Mouse (Mus musculus) kidney, postnatal 0 days (tissue): ENCODE measurements around the gene Gm47955. TPM values are rescaled to one million over a fixed set of nuclear protein-coding genes. Genes with fewer than 3 reads are reported as not detected.
"Not testable (repeated sequence)": the region's sequence is repeated elsewhere in the genome, so short reads cannot be mapped to it uniquely, and the experiment has no call there.

ENCODE experiments used
- ATAC-seq: fragments of 200-750 bp; cut with Nextera tagmentation; replicated peaks from 2 replicates; pipeline ENCODE4 v1.8.0; 2017; ENCODE audit warnings: low read depth, moderate number of reproducible peaks, moderate TSS enrichment, moderate library complexity; ENCODE audit not compliant: low FRiP score
- DNase-seq: peaks from one replicate; pipeline ENCODE4 v3.0.0-alpha.2; 2016; ENCODE audit warnings: low spot score
- H3K27ac ChIP-seq: fragments of 300-500 bp; sonication (generic); 2 replicates; pipeline ENCODE4 v1.5.1; 2014; ENCODE audit warnings: mild to moderate bottlenecking
- H3K27me3 ChIP-seq: fragments of 300-500 bp; sonication (generic); 2 replicates; pipeline ENCODE4 v1.6.1; 2014; ENCODE audit warnings: low read length, mixed read lengths; ENCODE audit not compliant: insufficient read depth
- H3K36me3 ChIP-seq: fragments of 300-500 bp; sonication (generic); 2 replicates; pipeline ENCODE4 v1.6.1; 2014; ENCODE audit warnings: low read length, mixed read lengths; ENCODE audit not compliant: insufficient read depth
- H3K4me1 ChIP-seq: fragments of 300-500 bp; sonication (generic); replicated peaks from 2 replicates; pipeline ENCODE4 v1.6.1; 2014; ENCODE audit warnings: antibody characterized with exemption, low read length, mixed read lengths; ENCODE audit not compliant: insufficient read depth
- H3K4me2 ChIP-seq: fragments of 300-500 bp; sonication (generic); 2 replicates; pipeline ENCODE4 v1.6.1; 2014; ENCODE audit warnings: mild to moderate bottlenecking, low read length, moderate library complexity, mixed read lengths
- H3K4me3 ChIP-seq: fragments of 300-500 bp; sonication (generic); replicated peaks from 2 replicates; pipeline ENCODE4 v1.5.1; 2014; ENCODE audit warnings: low read depth, low read length
- H3K9ac ChIP-seq: fragments of 300-500 bp; sonication (generic); 2 replicates; pipeline ENCODE4 v1.6.1; 2014; ENCODE audit warnings: low read depth, low read length
- H3K9me3 ChIP-seq: fragments of 300-500 bp; sonication (generic); replicated peaks from 2 replicates; pipeline ENCODE4 v1.6.1; 2016; ENCODE audit warnings: low read length, inconsistent platforms, mixed read lengths
- CTCF ChIP-seq: IDR thresholded peaks from 2 replicates; pipeline ENCODE4 v1.5.1; 2016; ENCODE audit warnings: antibody characterized with exemption, low read depth, mild to moderate bottlenecking, moderate library complexity
- WGBS: fragments of 180-500 bp; shearing (Covaris S2); extraction: QIAGEN DNeasy Blood & Tissue Kit; methylation state at CpG from one replicate; pipeline ENCODE4 v1.1.7; 2014; 5-methylcytosine and 5-hydroxymethylcytosine counted together
- polyA plus RNA-seq: library from polyadenylated mRNA; unstranded; fragments of >200 nt; fragmentation: Nextera tagmentation; extraction: Ambion mirVana; gene quantifications from 2 replicates; pipeline ENCODE4 v1.2.1, GENCODE M21; 2015

The Gm47955 gene
- polyA plus RNA-seq, 1 experiment from 2014 or later = not detected

GRCm38 (mm10) chr1:82992093-82992492 lies 32.0 kb downstream of the Gm47955 start:
- H3K4me1 ChIP-seq = no peaks in the 10 kb centered on the region
- DNase-seq = peak; percentile 27
- no peaks in the 10 kb centered on the region for H3K27me3 ChIP-seq
- TF ChIP-seq CTCF = no peak
- WGBS = 56% methylated on average over 6 of the region's 6 CpGs
- no peaks in the 10 kb centered on the region for H3K36me3 ChIP-seq
- H3K27ac ChIP-seq = peak overlapping the region; percentile 13; the same call in 1 of the 2 replicates
- no peak overlapping the region for H3K9ac ChIP-seq
- H3K4me2 ChIP-seq = no peak overlapping the region
- no peak overlapping the region for H3K4me3 ChIP-seq
- peak; percentile 69; the same call in 1 of the 2 replicates for ATAC-seq
- H3K9me3 ChIP-seq = no peaks in the 10 kb centered on the region

GRCm38 (mm10) chr1:82993947-82994346 lies 33.9 kb downstream of the Gm47955 start:
- Histone ChIP-seq H3K9me3 (no peaks in the 10 kb centered on the region), H3K9ac (no peak overlapping the region), H3K36me3 (no peaks in the 10 kb centered on the region), H3K4me1 (no peaks in the 10 kb centered on the region), H3K4me3 (no peak overlapping the region), H3K27ac (no peak overlapping the region), H3K27me3 (no peaks in the 10 kb centered on the region), H3K4me2 (no peak overlapping the region)
- DNase-seq (no peak), ATAC-seq (no peak)
- 80% methylated on average over 3 of the region's 3 CpGs for WGBS
- no peak for TF ChIP-seq CTCF

GRCm38 (mm10) chr1:83000306-83000705 lies 40.2 kb downstream of the Gm47955 start, which contains the start of gene Gm47959:
Gene Gm47959, plus strand, starts transcription at chr1:83000548.
- 99% methylated on average over 8 of the region's 9 CpGs for WGBS

GRCm38 (mm10) chr1:83006218-83007179 lies 46.4 kb downstream of the Gm47955 start:
- no peak for DNase-seq
- no peak for ATAC-seq
- Histone ChIP-seq H3K36me3 (no peaks in the 10 kb centered on the region), H3K4me2 (no peak overlapping the region), H3K4me1 (no peaks in the 10 kb centered on the region), H3K27ac (no peak overlapping the region), H3K9me3 (no peaks in the 10 kb centered on the region), H3K4me3 (no peak overlapping the region), H3K27me3 (no peaks in the 10 kb centered on the region), H3K9ac (no peak overlapping the region)
- WGBS = 82% methylated on average over 8 of the region's 8 CpGs
- TF ChIP-seq CTCF = no peak

More at GRCm38 (mm10) chr1:83000306-83000705, 40.2 kb downstream of the Gm47955 start, which contains the start of gene Gm47959:
- not testable (repeated sequence) for H3K27me3 ChIP-seq, ATAC-seq, H3K36me3 ChIP-seq, H3K9ac ChIP-seq, H3K27ac ChIP-seq, H3K4me1 ChIP-seq, H3K9me3 ChIP-seq, H3K4me3 ChIP-seq, DNase-seq, H3K4me2 ChIP-seq

- Histone ChIP-seq H3K4me1 (no peaks in the 10 kb centered on the region), H3K9ac (no peak overlapping the region), H3K27ac (no peak overlapping the region), H3K27me3 (no peaks in the 10 kb centered on the region), H3K4me3 (no peak overlapping the region), H3K36me3 (no peaks in the 10 kb centered on the region), H3K4me2 (no peak overlapping the region), H3K9me3 (no peaks in the 10 kb centered on the region)
- ATAC-seq (no peak), DNase-seq (no peak)
- TF ChIP-seq CTCF = no peak
- 60% methylated on average over 6 of the region's 6 CpGs for WGBS
These were observed 47.4 kb downstream of the Gm47955 start for GRCm38 (mm10) chr1:83007471-83007870.

Other genes with a start within 250 kb of the Gm47955 start
- 268 and 273 TPM in 2 replicates for gene Mff, start 235.4 kb upstream of the Gm47955 start, polyA plus RNA-seq
- 0.53 and 0.61 TPM in 2 replicates for gene Tm4sf20, start 191.8 kb upstream of the Gm47955 start, polyA plus RNA-seq
- not detected in 2 replicates for gene Gm47791, start 189.0 kb upstream of the Gm47955 start, polyA plus RNA-seq
- 23.5 and 25.2 TPM in 2 replicates for gene Agfg1, start 120.8 kb upstream of the Gm47955 start, polyA plus RNA-seq
- not detected in 2 replicates for gene A030005L19Rik, start 47.0 kb upstream of the Gm47955 start, polyA plus RNA-seq
- gene A030014E15Rik, start 35.4 kb upstream of the Gm47955 start, polyA plus RNA-seq = not detected in 2 replicates
- not detected in 2 replicates for gene Gm6217, start 28.9 kb upstream of the Gm47955 start, polyA plus RNA-seq
- gene A030003K21Rik, start 16.9 kb upstream of the Gm47955 start, polyA plus RNA-seq = not detected in 2 replicates
- not detected in 2 replicates for gene Gm7544, start 4.3 kb upstream of the Gm47955 start, polyA plus RNA-seq
- not detected in 2 replicates for gene Gm47959, start 40.3 kb downstream of the Gm47955 start, polyA plus RNA-seq
- 3.1 and 3.4 TPM in 2 replicates for gene Slc19a3, start 78.2 kb downstream of the Gm47955 start, polyA plus RNA-seq
- gene Krtap28-10, start 82.2 kb downstream of the Gm47955 start, polyA plus RNA-seq = not detected in 2 replicates
- not detected in 2 replicates for gene Gm47969, start 84.6 kb downstream of the Gm47955 start, polyA plus RNA-seq
- not detected in 2 replicates for gene A030005K14Rik, start 99.1 kb downstream of the Gm47955 start, polyA plus RNA-seq
- gene Krtap28-13, start 100.6 kb downstream of the Gm47955 start, polyA plus RNA-seq = not detected in 2 replicates
- gene Ccl20, start 156.5 kb downstream of the Gm47955 start, polyA plus RNA-seq = 0.46 and 1.5 TPM in 2 replicates
- gene Daw1, start 199.5 kb downstream of the Gm47955 start, polyA plus RNA-seq = 0.38 and 0.55 TPM in 2 replicates